Mouse (Mus musculus): ENCODE measurements around the gene Egfl7.

DNA sequence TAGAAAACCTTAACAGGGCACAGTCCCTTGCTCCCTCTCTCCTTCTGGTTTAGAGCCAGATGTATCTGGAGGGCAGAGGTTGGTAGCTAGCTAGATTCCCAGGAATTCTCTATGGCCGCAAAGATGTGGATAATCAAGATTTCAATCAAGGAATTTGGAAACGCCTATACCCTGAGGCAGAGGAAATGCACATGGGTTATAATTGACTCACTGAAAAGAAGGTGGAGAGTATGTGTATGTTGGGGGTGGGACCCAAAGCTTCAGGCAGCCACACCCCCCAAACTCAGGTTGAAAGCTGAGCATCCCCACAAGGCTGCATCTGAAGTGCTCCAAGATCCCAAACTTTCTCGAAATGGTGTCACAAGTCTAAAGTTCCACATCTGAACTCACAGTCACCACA lies 18.6 kb downstream of the Egfl7 start:
- no peak for TF ChIP-seq POLR2A (IDR thresholded peaks at IDR 0.05; ENCODE audit: control insufficient read depth, extremely low read depth, insufficient read depth, low read length, poor library complexity)
- TF ChIP-seq CTCF (IDR thresholded peaks at IDR 0.05; ENCODE audit: borderline replicate concordance, control insufficient read depth, extremely low read depth, insufficient read depth, low read length, poor library complexity), result no peak

Measured in thymus, adult 2 months (tissue).